Mouse (Mus musculus) left cerebral cortex, postnatal 4 days (tissue): ENCODE measurements around the gene Cggbp1. TPM values are rescaled to one million over a fixed set of nuclear protein-coding genes. Genes with fewer than 3 reads are reported as not detected.
A peak's percentile ranks its signal among the peaks of the same experiment; 100 is the strongest.
"Not testable (repeated sequence)": the region's sequence is repeated elsewhere in the genome, so short reads cannot be mapped to it uniquely, and the experiment has no call there.

Experiments
- DNase-seq: peaks from one replicate; pipeline ENCODE4 v3.0.0-alpha.2; 2022
- intact Hi-C: fragments of 180-260 bp; cut with DNase I; formaldehyde crosslinking; loops from one replicate; pipeline ENCODE4 v1.15.1; 2025
- total RNA-seq, 2 experiments: library from RNA; stranded (reverse); gene quantifications; 2 replicates each; pipeline ENCODE4 v1.2.3; 2021

Gene Cggbp1
- 10 to 100 TPM; 76.0 to 87.3 TPM for total RNA-seq

DNA sequence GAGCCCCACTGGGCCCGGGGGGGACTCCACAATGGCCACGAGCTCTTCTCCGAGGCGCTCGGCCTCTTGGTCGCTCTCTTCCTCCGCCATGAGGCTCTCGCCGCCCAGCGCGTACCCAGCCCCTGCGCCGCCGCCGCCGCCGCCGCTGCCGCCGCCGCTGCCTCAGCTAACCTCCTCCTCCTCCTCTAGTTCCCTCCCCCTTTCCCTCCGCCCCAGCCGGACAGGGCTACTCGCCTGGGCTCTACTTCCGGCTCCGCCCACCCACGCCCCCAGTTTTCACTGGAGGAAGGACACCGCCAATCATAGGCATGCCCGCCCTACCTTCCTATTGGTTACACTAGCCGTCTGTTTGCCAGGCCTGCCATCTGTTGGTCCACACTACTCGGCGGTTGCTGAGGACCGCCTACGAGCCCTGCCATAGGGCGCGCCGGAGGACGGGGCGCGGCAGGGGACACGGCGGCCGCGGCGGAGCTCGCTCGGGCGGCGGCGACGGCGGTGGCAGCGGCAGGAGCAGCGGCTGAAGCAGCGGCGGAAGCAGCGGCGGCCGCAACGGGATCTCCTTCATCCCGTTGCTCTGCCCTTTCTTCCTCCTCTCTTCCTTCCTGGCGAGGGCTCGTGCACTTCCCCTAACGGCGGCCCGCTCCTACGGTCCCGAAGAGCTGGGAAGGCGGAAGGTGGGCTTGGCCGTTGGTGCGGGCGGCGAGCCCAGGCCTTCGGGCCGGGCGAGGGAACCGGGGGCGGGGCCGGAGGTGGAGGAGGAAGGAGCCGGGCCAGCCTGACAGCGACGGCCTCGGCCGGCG, at the start of gene Cggbp1, which contains the start of gene Zfp654:
Gene Cggbp1, plus strand, starts transcription at position 434 of the 800 bp plus-strand sequence.
Gene Zfp654, minus strand, starts transcription at position 90 of the 800 bp plus-strand sequence.
- DNase-seq, result peak; percentile 100
- intact Hi-C loops, result no loop called here

DNA sequence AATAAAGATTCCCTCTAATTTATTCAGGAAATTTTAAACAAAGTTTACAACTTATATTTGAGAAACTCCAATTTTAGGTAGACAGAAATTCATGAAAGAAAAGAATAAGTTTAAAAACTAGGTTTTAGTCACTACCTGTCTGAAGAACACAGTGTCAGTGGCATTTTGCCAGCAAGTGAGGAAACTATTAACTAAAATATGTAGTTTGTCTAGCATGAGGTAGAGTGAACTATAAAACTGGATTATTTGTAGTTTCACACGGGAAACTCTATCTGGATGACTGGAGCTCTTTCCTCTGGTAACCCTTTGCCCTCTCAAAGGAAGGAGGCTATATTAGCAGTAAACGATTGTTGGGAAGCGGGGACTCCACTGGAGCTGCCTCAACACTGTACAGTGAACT, 48.8 kb upstream of the Cggbp1 start:
- DNase-seq, result no peak
- intact Hi-C loops, result no loop called here

DNA sequence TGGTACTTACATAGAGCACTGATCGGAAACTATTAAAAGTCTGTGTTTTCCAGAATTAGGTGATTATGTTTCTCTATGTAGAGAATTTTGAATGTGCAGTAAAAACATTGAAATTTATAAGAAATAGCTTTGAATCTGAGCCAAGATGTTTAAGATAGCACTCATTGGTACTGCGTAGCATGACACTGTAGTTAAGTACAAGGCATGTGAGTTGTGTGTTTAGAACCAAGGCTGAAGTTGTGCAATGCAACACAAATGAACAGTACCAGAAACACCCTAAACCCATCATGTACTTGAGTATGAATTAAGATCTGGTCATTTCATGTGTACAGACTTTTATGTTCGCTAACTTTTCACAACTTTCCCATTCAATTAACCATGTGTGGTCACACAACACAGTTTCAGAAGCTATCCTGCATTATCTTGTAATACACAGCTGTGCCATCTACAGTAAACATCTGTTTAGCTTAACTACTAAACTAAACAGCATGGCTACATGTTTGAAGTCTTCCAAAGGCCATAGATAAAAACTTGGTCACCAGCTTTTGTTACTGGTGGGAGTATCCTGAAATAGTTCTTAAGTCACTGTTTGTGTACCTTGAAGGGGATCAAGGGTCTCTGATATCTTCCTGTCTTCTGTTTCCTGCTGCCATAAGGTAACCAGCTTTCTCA, 34.6 kb upstream of the Cggbp1 start:
- intact Hi-C loops, result no loop called here
- no peak for DNase-seq

DNA sequence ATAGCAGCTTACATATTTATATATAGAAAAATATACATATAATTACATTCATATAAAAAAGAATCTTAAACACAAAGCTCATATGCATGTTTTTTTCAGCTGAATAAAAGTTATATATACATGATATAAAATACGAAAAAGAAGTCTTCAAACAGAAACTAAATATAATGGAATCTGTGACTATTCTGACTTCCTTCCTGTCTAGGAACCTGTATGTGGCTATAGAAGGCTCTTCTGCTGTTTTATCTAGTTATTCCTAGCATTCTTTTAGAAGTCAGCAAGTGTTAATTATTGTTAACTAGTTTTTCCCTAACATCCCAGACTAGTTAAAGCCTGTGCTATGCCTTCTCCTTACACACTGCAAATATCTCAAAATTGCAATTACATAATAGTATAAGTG, 27.9 kb upstream of the Cggbp1 start:
- DNase-seq, result no peak
- intact Hi-C loops, result no loop called here

DNA sequence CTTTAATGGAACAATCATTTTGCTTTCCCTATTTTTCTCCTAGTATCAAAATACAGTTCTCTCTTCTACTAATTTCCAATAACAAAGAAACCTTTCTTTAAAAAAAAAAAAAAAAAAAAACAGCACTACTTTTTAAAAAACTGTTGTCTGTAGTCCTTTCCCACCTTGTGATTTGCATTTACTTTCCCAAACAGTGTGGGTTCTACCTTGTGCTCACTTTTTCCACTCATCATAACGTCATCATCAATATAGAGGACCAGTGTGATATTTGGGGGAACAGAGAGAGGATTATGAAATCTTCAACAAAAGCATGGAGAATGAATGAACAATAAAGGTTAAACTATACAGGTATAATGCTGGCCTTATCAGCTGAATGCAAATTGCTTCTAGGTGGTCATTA, 27.3 kb upstream of the Cggbp1 start:
- DNase-seq, result no peak
- intact Hi-C loops, result no loop called here

DNA sequence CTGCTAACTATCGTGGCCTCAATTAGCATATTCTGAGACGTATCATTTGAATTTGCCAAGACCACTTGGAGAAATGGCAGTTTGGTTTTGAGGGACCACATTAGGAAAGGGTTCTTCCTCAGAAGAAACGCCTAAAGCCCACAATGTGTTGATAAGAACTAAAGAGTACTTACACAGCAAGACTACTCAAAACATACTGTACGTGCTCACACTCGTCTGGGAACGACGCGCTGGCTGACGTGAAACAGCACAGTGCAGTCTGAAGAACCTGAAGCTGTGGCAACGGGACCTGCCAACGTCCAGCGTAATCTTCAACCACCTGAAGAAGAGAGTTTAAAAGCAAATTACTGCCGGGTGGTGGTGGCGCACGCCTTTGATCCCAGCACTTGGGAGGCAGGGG, 21.5 kb upstream of the Cggbp1 start:
- DNase-seq, result no peak
- intact Hi-C loops, result no loop called here

DNA sequence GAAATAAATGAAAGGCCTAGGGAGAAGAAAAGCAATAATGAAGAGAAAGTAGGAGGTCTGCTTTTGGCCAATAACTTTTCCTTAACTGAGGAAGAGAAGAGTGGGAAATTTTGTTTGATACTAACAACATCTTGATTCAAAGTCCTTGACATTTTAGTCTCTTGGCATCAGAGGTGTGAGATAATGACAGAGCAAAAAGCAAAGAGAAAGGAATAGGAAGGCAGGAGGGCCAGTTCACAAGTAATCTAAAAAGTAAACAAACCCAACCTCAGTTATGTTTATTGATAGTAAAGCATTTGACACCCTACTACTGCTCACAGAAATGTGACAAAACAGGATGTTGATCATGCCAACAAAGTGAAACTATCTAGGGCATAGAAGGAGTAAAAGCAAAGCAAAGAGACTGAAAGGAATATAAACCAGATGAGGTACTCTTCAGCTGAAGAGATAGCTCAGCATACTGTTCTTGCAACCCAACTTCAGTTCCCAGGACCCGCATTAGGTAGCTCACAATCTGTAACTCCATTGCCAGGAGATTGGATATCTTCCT, 15.7 kb upstream of the Cggbp1 start:
- no peak for DNase-seq
- intact Hi-C loops, result no loop called here

DNA sequence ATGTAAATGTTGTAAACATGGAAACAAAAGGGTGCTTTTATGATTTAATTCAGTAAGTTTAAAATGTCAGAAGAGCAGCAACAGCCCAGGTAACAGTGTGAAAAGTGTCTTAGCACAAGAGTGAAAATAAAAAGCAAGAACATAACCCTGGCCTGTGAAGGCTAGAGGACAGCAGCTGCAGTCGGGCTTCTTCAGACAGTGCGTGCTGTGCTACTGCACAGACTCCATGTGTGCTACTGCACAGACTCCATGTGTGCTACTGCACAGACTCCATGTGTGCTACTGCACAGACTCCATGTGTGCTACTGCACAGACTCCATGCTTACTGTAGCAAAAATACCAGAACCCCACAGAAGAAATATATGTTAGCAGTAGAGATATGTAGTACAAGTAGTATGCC, 15.1 kb upstream of the Cggbp1 start:
- intact Hi-C loops, result no loop called here

DNA sequence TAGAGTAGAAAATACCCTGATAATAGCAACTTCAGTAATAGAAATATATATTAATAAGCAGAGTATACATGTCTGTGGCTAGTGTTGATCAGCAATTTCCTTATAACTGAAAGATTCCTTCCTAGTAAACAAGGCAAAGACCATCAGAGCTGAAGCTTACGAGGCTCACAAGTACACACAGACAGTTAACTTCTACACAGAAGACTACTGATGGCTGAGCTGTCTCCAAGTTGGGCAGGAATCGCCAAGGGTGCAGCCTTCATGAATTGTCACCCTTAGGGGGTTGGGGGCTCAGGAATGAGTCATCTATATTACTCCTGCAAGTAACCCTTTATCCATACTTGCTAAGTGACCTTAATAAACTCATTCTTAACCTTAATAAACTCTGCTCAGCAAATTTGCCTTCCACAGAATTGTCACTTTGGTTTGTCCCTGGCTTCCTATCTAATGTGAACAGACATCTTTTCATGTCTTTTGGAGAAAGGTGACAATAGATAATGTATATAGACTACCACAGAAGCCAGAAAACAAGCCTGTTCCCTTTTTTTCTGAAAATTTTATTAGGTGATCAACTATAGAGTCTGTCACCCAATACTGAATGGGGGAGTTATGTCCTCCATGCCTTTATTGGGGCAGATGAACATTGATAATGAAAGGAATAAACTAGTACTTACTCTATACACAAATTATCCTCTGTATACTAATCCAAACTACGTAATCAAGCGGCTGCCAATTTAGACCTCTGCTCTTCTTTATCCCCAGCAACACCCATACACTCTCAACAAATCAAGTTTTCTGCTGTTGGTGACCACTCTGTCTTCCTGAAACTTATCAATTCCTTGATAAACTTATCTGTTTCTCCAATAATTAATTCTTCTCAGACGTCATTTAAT, 10.1 kb upstream of the Cggbp1 start:
- no peak for DNase-seq
- intact Hi-C loops, result no loop called here

More for the DNA sequence above, 15.1 kb upstream of the Cggbp1 start:
- DNase-seq, result no peak

DNA sequence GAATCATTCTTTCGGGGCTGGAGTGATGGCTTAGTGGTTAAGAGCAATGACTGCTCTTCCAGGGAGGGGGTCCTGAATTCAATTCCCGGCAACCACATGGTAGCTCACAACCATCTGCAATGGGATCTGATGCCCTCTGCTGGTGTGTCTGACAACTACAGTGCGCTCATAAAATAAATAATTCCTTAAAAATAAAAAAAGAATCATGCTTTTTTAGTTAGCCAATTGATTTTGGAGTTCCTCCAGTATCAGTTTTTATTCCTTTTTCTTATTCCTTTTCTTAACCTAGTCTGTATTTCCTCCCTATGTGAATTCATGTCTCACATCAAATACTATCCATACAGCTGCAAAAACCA, 9.4 kb upstream of the Cggbp1 start:
- intact Hi-C loops, result no loop called here
- DNase-seq, result no peak

DNA sequence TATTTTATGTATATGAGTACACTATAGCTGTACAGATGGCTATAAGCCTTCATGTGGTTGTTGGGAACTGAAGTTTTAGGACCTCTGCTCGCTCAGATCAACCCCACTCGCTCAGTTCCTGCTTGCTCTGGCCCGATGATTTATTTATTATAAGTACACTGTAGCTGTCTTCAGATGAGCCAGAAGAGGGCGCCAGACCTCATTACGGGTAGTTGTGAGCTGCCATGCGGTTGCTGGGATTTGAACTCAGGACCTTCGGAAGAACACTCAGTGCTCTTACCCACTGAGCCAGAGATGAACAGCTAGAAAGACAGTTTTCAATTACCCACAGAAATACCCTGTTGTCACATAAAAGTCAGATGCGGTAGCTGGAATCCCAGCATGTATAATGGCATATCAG, 5.8 kb upstream of the Cggbp1 start:
- intact Hi-C loops, result no loop called here
- no peak for DNase-seq

DNA sequence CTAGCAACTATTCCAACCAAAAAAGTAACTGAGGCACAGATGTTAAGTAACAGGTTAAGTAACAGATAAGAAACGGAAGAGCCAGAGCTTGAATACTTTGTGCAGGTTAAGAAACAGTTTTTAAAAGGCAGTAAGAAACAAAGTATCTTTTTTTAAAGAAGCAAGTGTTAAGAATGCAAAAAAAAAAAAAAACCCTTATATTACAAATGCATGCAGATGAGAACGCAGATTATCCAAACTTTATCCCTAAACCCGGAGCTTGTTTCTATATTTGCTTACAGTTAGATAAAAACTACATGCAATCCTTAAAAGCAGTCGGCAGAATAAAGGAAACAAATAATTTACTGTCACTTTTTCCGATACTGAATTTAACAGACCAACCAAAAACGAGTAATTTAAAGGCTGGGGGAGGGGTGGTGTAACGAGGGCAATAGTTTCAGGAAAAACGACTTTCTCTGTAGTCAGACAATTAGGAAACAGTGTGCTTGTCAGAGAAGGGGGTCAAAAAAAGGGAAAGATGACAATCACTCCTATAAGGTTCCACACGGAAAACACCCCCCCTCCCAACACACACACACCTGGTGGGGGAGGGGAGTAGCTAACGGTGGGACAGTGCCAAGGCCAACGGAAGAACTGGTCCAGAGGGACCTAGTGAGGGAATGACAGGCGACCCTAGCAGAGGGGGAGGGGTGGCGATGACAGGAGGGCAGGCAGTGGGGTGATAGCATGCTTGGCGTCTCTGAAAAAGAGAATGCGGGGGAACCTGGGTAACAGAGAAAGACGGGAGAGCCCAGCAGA, 1.3 kb upstream of the Cggbp1 start:
- intact Hi-C loops, result no loop called here
- peak; percentile 57 for DNase-seq

DNA sequence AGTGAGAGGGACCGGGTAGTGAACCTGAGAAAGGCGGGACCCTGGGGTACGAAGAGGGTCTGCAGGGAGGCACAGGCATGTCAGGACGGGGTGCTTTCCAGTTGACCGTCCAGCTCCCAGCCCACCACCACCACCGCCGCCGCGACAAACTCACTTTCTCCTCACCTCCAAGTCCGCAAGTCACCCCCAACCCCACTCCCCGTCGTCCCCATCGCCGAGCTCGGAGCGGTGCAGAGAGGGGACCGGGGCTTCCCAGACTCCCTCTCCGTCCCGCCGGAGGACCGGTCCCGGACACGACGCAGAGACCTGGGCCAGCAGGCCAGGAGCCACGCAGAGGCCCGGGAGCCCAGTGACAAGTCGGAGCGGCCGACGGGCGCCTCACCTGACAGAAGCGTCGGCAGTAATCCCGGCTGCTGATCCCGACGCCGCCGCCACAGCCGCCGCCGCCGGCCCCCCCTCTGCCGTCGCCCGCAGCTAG, 672 bp upstream of the Cggbp1 start:
- no peak for DNase-seq
- intact Hi-C loops, result no loop called here

DNA sequence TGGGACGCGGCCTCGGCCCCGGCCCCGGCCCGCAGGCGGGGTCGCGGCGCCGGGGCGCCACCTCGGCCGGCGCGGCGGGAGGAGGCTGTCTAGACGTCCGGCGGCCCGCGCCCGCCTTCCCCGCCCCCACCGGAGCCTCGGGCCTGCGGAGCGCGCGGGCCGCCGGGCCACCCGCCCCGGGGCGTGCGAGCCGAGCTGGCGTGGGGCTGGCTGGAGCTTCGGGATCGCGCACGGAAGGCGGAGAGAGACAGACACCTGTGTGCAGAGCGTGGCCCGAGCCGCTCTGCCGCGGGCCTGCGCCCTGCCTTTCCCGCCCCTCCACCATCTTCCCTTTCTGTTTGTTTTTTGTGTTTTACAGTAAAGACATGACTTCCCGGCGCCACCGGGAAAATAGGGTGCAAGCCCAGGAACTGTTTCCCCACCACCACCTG, 660 bp downstream of the Cggbp1 start:
- peak; percentile 45 for DNase-seq
- intact Hi-C loops, result no loop called here

DNA sequence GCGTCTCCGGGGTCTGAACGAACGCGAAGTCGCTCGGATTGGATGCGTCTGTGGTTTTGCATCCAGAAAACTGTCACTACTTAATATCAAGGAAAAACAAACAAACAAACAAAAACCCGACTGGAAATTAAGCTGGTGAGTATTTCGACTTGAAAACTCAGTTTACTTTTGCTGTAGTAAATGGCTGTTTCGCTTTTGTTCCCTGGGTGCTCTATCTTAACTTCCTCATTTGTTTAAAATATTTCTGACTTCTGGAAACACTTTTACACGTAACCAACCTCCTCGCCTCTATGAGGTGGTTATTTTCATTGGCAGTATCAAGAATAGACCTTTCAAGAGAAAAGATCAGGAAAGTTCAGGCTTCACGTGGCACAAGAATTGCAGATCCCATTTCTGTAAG, 1.1 kb downstream of the Cggbp1 start:
- DNase-seq, result no peak
- intact Hi-C loops, result no loop called here

DNA sequence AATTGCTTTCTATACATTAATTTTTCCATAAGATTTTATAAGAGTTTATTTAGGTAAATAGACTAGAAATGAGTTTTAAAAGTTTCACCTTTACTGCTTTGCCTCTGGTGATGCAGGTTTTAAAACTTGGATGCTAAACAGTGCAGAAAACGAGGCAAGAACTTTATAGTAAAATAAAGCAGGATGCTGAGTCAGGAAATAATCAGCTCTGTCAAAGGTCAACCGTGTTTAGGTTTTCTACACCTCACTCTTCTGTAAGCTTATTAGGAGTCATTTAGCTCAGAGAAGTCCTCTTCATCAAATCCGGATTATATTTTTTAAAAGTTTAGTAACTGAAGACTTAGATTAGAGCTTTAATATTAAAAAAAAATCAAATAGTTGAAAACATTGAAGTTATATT, 5.2 kb downstream of the Cggbp1 start:
- intact Hi-C loops, result no loop called here
- no peak for DNase-seq

DNA sequence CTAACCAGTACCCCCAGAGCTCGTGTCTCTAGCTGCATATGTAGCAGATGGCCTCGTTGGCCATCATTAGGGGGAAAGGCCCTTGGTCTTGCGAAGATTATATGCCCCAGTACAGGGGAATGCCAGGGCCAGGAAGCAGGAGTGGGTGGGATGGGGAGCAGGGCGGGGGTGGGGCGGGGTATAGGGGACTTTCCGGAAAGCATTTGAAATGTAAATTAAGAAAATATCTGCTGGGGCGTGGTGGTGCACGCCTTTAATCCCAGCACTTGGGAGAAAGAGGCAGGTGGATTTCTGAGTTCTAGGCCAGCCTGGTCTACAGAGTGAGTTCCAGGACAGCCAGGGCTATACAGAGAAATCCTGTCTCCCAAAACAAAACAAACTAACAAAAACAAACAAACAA, 14.0 kb downstream of the Cggbp1 start:
- intact Hi-C loops, result not testable (repeated sequence)

DNA sequence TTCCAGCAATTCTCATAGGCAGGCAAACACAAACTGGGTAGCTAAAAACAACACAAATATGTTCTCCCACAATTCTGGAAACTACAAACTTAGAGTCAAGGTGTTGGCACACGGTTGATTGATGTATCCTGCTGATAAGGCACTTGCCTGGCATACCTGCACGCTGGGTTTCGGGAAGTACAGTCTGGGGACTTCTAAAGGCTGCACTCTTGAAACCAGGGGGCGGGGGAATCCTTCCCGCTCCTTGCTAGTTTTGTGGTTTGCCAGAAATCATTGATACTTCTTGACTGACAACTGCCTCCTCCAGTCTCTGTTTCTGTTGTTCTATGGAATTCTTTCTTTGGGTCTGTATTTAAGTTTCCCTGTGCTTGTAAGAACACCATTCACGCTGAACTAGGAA, 16.8 kb downstream of the Cggbp1 start:
- intact Hi-C loops, result no loop called here

More for the DNA sequence above, 14.0 kb downstream of the Cggbp1 start:
- not testable (repeated sequence) for DNase-seq

DNA sequence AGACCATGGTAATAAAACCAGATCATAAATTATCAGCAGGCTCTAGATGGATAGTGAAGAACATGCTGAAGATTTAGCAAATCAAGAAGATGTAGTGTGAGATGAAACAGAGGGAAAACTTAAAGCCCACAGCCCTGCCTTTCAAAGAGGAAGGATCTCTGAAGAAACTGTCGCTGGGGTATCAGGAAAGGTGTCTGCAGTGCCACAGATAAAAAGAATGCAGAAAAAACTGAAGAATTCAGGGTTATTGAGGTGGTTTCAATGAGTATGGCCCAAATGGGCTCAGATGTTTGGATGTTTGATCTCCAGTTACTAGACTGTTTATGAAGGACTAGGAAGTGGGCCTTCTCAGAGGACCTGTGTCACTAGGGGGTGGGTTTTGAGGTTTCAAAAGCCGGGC, 17.8 kb downstream of the Cggbp1 start:
- intact Hi-C loops, result no loop called here
- DNase-seq, result no peak

More for the DNA sequence above, 16.8 kb downstream of the Cggbp1 start:
- no peak for DNase-seq

DNA sequence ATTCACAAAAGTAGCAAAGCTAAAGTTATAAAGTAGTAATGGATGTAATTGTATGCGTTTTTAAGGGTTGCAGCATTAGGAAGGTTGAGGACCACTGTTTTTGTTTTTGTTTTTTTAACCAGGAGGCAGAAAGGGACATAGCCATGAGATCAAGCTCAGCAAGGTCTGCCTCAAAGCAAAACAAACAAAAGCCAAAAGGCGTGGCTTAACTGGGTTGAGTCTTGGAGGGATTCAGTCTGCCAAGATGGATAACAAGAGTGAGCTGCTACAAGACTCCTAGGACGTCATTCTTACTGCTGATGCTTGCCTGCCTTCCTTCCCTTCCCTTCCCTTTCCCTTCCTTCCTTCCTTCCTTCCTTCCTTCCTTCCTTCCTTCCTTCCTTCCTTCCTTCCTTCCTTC, 20.5 kb downstream of the Cggbp1 start:
- intact Hi-C loops, result no loop called here
- no peak for DNase-seq
